In the genomic region with DNA sequence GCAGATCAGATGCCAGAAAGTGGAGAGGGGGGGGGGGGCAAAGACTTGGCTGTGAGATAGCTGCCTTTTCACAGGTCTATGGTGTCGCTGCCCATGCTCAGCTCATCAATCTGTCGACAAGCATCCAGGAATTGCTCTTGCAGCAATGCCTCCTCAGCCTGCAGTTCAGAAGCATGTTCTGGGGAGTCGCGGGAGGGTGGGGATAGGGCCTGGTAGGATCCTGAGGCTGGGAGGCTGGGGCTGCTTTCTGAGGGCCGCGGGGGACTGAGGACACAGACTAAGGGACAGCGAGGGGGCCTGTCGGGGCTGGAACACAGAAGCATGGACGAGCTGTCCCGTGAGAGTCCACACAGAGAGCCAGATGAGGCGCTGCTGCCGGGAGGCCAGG, we compare ENCODE assay signal across 9 mouse cellular contexts. TPM values are rescaled to one million over a fixed set of nuclear protein-coding genes. Genes with fewer than 3 reads are reported as not detected.
DNase-seq lines count a peak whose midpoint lies in the region; ATAC-seq and TF ChIP-seq lines count a peak whose summit lies in the region.
"Had no signal": no experiment of that assay in that cellular context is flagged by ENCODE, and none has a peak within 500 bp of the region (broad histone marks: within the 10 kb centered on the region; RNA-seq: fewer than 3 reads in every experiment).

No protein-coding gene starts in this region.

- H3K9ac ChIP-seq in heart, embryonic 12.5 days: peak overlapping the region; percentile 70; the same call in 1 of the 2 replicates
- no peak overlapping the region for H3K9ac ChIP-seq in limb, embryonic 15.5 days
- H3K9ac ChIP-seq in stomach, postnatal 0 days (ENCODE audit: low read length): no peak overlapping the region

- no peaks in the 10 kb centered on the region for H3K9me3 ChIP-seq in heart, embryonic 12.5 days (replicated peaks)
- no peaks in the 10 kb centered on the region for H3K9me3 ChIP-seq in limb, embryonic 15.5 days
- H3K9me3 ChIP-seq in stomach, postnatal 0 days (ENCODE audit: control insufficient read depth, low read length): no peaks in the 10 kb centered on the region

- no peak for TF ChIP-seq CTCF in stomach, postnatal 0 days (IDR thresholded peaks at IDR 0.05; ENCODE audit: low read depth)

- H3K4me3 ChIP-seq in heart, embryonic 12.5 days: peak overlapping the region; percentile 50
- H3K4me3 ChIP-seq in limb, embryonic 15.5 days: peak overlapping the region; percentile 54
- H3K4me3 ChIP-seq in stomach, postnatal 0 days (ENCODE audit: low read depth, low read length): peak overlapping the region; percentile 50; the same call in 1 of the 2 replicates

- ATAC-seq in heart, embryonic 12.5 days (ENCODE audit: insufficient number of reproducible peaks, low FRiP score): no peak
- no peak for ATAC-seq in limb, embryonic 15.5 days (ENCODE audit: insufficient number of reproducible peaks, low FRiP score, low TSS enrichment, low read depth)
- ATAC-seq in stomach, postnatal 0 days (ENCODE audit: low FRiP score, low TSS enrichment): no peak

- TF ChIP-seq EP300 in stomach, postnatal 0 days (optimal IDR thresholded peaks at IDR 0.05): no peak

- H3K4me2 ChIP-seq in heart, embryonic 12.5 days: peak overlapping the region; percentile 89
- peak overlapping the region; percentile 100 for H3K4me2 ChIP-seq in limb, embryonic 15.5 days
- H3K4me2 ChIP-seq in stomach, postnatal 0 days (replicated peaks; ENCODE audit: low read depth): peak overlapping the region; percentile 98

- WGBS in heart, embryonic 12.5 days: 2% methylated on average over 12 of the region's 12 CpGs
- WGBS in limb, embryonic 15.5 days: 8% methylated on average over 12 of the region's 12 CpGs
- WGBS in stomach, postnatal 0 days: 17% methylated on average over 12 of the region's 12 CpGs

- peaks cover 20% of the 10 kb centered on the region for H3K4me1 ChIP-seq in heart, embryonic 12.5 days (replicated peaks)
- H3K4me1 ChIP-seq in limb, embryonic 15.5 days: peaks cover 21% of the 10 kb centered on the region
- H3K4me1 ChIP-seq in stomach, postnatal 0 days (replicated peaks; ENCODE audit: control insufficient read depth, insufficient read depth): peaks cover 4% of the 10 kb centered on the region

- DNase-seq in heart, adult 18-20 months: no peak
- peak; percentile 21 for DNase-seq in urinary bladder, adult 2 months (ENCODE audit: low spot score)
- DNase-seq in urinary bladder, adult 18-20 months (ENCODE audit: low spot score in 2 of 2): no peak
- no peak for DNase-seq in stomach, postnatal 0 days (ENCODE audit: low spot score)
- no peak for DNase-seq in frontal cortex, postnatal 25 days (ENCODE audit: low spot score in 2 of 2)
- no peak for DNase-seq in cerebellum, adult 9-10 months

- H3K27me3 ChIP-seq in heart, embryonic 12.5 days (replicated peaks): peaks cover 68% of the 10 kb centered on the region
- peaks cover 70% of the 10 kb centered on the region for H3K27me3 ChIP-seq in limb, embryonic 15.5 days
- peaks cover 12% of the 10 kb centered on the region; the same call in 1 of the 2 replicates for H3K27me3 ChIP-seq in stomach, postnatal 0 days (ENCODE audit: control insufficient read depth, insufficient read depth, low read length)

- H3K27ac ChIP-seq in heart, embryonic 12.5 days (ENCODE audit: poor library complexity, severe bottlenecking): no peak overlapping the region
- no peak overlapping the region for H3K27ac ChIP-seq in limb, embryonic 15.5 days
- no peak overlapping the region for H3K27ac ChIP-seq in stomach, postnatal 0 days (replicated peaks)
- H3K27ac ChIP-seq: left cerebral cortex, adult 2 months had no signal

- H3K36me3 ChIP-seq in heart, embryonic 12.5 days: no peaks in the 10 kb centered on the region
- no peaks in the 10 kb centered on the region for H3K36me3 ChIP-seq in limb, embryonic 15.5 days
- no peaks in the 10 kb centered on the region for H3K36me3 ChIP-seq in stomach, postnatal 0 days (ENCODE audit: control insufficient read depth, insufficient read depth, low read length)

RNA-seq across cellular contexts. Expression of gene Rbm28, which starts 4.9 kb away (rescaled TPM):
- polyA plus RNA-seq in heart, embryonic 12.5 days (2016; fragmentation: Nextera tagmentation; extraction: Ambion mirVana): 32.4 and 35.6 TPM in 2 replicates
- 10 to 100 TPM; 16.2 to 19.5 TPM for total RNA-seq in heart, adult 18-20 months (2021)
- 30.5 and 37.1 TPM in 2 replicates for polyA plus RNA-seq in urinary bladder, adult 2 months (2012; rRNA removed)
- polyA plus RNA-seq in limb, embryonic 15.5 days (2015; fragmentation: Nextera tagmentation; extraction: Ambion mirVana): 30.7 and 31.5 TPM in 2 replicates
- 10.8 and 11.8 TPM in 2 replicates for polyA plus RNA-seq in stomach, postnatal 0 days (2015; fragmentation: Nextera tagmentation; extraction: Ambion mirVana)

RNA-seq across cellular contexts. Expression of gene Prrt4, which starts 9.7 kb away (rescaled TPM):
- 3.0 and 3.1 TPM in 2 replicates for polyA plus RNA-seq in heart, embryonic 12.5 days (2016; fragmentation: Nextera tagmentation; extraction: Ambion mirVana)
- total RNA-seq in heart, adult 18-20 months (2021): 1 to 10 TPM; 1.3 to 1.7 TPM
- polyA plus RNA-seq in urinary bladder, adult 2 months (2012; rRNA removed): 0.41 and 0.52 TPM in 2 replicates
- polyA plus RNA-seq in limb, embryonic 15.5 days (2015; fragmentation: Nextera tagmentation; extraction: Ambion mirVana): 0.67 and 0.83 TPM in 2 replicates
- 0.30 and 0.33 TPM in 2 replicates for polyA plus RNA-seq in stomach, postnatal 0 days (2015; fragmentation: Nextera tagmentation; extraction: Ambion mirVana)

RNA-seq across cellular contexts. Expression of gene Impdh1, which starts 46.5 kb away (rescaled TPM):
- 39.5 and 40.8 TPM in 2 replicates for polyA plus RNA-seq in heart, embryonic 12.5 days (2016; fragmentation: Nextera tagmentation; extraction: Ambion mirVana)
- 10 to 100 TPM; 18.8 to 19.6 TPM for total RNA-seq in heart, adult 18-20 months (2021)
- polyA plus RNA-seq in urinary bladder, adult 2 months (2012; rRNA removed): 29.6 and 33.9 TPM in 2 replicates
- 50.4 and 56.8 TPM in 2 replicates for polyA plus RNA-seq in limb, embryonic 15.5 days (2015; fragmentation: Nextera tagmentation; extraction: Ambion mirVana)
- 26.9 and 28.0 TPM in 2 replicates for polyA plus RNA-seq in stomach, postnatal 0 days (2015; fragmentation: Nextera tagmentation; extraction: Ambion mirVana)
